Mouse (Mus musculus): ENCODE measurements around the gene Sf3a2.

- TF ChIP-seq POLR2A (IDR thresholded peaks at IDR 0.05; ENCODE audit: control insufficient read depth, low read depth, low read length) (no peak), CTCF (IDR thresholded peaks at IDR 0.05; ENCODE audit: control insufficient read depth, insufficient read depth, insufficient replicate concordance, low read depth, low read length) (no peak)
Measured at GRCm38 (mm10) chr10:80817164-80817563, 19.2 kb downstream of the Sf3a2 start.
